Mouse (Mus musculus) fat pad, adult 2 months (tissue): ENCODE measurements at regions not wholly inside any gene's neighbourhood (a gene's known extent, or its start where the extent isn't known, plus 50 kb on each side); places are given as distances from the start of the nearest gene placed in this dataset.

ENCODE experiments used
- DNase-seq: peaks from one replicate; pipeline ENCODE4 v3.0.0-alpha.2; 2011; ENCODE audit warnings: low read depth, low spot score; ENCODE audit errors: extremely low read depth

- DNase-seq: no peak
Observed at GRCm38 (mm10) chr11:63708412-63708811, 213.7 kb downstream of the Hs3st3b1 start.

GRCm38 (mm10) chr11:63712053-63712864, 209.8 kb downstream of the Hs3st3b1 start:
- no peak for DNase-seq

GRCm38 (mm10) chr11:63722261-63722660, 199.8 kb downstream of the Hs3st3b1 start:
- no peak for DNase-seq

- no peak for DNase-seq
Observed at GRCm38 (mm10) chr11:63730880-63731279, 191.2 kb downstream of the Hs3st3b1 start.

GRCm38 (mm10) chr11:63753260-63753659, 168.8 kb downstream of the Hs3st3b1 start:
- no peak for DNase-seq

GRCm38 (mm10) chr11:63754826-63755225, 167.3 kb downstream of the Hs3st3b1 start:
- DNase-seq: no peak

GRCm38 (mm10) chr11:63758313-63758712, 163.8 kb downstream of the Hs3st3b1 start:
- DNase-seq: no peak

GRCm38 (mm10) chr11:63761561-63761960, 160.5 kb downstream of the Hs3st3b1 start:
- DNase-seq: no peak

GRCm38 (mm10) chr11:63767631-63768250, 154.3 kb downstream of the Hs3st3b1 start:
- no peak for DNase-seq

GRCm38 (mm10) chr11:63769738-63770137, 152.4 kb downstream of the Hs3st3b1 start:
- no peak for DNase-seq

GRCm38 (mm10) chr11:63775382-63775781, 146.7 kb downstream of the Hs3st3b1 start:
- DNase-seq: no peak

- DNase-seq: no peak
Observed at GRCm38 (mm10) chr11:63779371-63779770, 142.7 kb downstream of the Hs3st3b1 start.

GRCm38 (mm10) chr11:63781967-63782915, 139.8 kb downstream of the Hs3st3b1 start:
- DNase-seq: no peak

- no peak for DNase-seq
Observed at GRCm38 (mm10) chr11:63785281-63785886, 136.7 kb downstream of the Hs3st3b1 start.

GRCm38 (mm10) chr11:63785965-63786364, 136.1 kb downstream of the Hs3st3b1 start:
- no peak for DNase-seq

- DNase-seq: no peak
Observed at GRCm38 (mm10) chr11:63789473-63790120, 132.5 kb downstream of the Hs3st3b1 start.

GRCm38 (mm10) chr11:63791004-63791862, 130.9 kb downstream of the Hs3st3b1 start:
- no peak for DNase-seq

- no peak for DNase-seq
Observed at GRCm38 (mm10) chr11:63793732-63794503, 128.2 kb downstream of the Hs3st3b1 start.

- no peak for DNase-seq
Observed at GRCm38 (mm10) chr11:63812146-63812545, 109.9 kb downstream of the Hs3st3b1 start.
